Mouse (Mus musculus): ENCODE data around the gene Gm10800.
"Not testable (repeated sequence)": the region's sequence is repeated elsewhere in the genome, so short reads cannot be mapped to it uniquely, and the experiment has no call there.

Gm10800 gene

DNA sequence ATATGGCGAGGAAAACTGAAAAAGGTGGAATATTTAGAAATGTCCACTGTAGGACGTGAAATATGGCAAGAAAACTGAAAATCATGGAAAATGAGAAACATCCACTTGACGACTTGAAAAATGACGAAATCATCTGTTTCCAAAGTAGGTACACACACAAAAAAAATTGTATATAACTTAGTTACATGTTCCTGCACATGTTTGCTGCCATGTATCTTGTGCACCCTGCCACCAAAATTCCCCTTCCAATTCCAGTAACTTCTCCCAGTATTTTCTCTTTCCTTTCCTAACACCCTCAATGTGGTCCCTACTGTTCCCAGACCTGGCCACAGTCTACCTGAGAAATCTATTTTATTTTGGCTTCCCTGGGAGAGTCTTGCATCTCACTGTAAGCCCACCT, at the start of gene Gm10800:
TSS of gene Gm10800 (minus strand) at position 101 of the 400 bp plus-strand sequence.
- not testable (repeated sequence) for DNase-seq (ENCODE audit: low spot score in 2 of 2)

- DNase-seq (ENCODE audit: low spot score in 2 of 2) = no peak
Measured at GRCm38 (mm10) chr2:98697533-98697932, 30.4 kb upstream of the Gm10800 start.

DNA sequence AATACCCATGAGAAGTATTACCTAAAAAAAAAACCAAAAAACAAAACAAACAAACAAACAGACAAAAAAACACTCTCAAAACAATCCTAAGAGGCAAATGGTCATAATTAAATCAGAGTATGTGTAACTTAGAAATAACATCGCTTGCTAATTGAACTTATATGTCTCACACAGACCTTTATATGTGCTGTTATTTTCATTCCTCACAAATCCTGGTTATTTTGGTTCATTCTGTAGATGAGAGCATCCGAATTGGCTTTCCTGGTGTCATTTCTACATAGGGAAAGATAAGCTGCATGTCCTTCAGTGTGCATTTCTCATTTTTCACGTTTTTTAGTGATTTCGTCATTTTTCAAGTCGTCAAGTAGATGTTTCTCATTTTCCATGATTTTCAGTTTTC, 5.2 kb downstream of the Gm10800 start, which contains the start of gene Gm10801:
TSS of gene Gm10801 (plus strand) at position 301 of the 400 bp plus-strand sequence.
- DNase-seq (ENCODE audit: low spot score in 2 of 2) = not testable (repeated sequence)

Data from frontal cortex, postnatal 14 days (tissue).